Mouse (Mus musculus): ENCODE measurements around the gene Coq6. TPM values are rescaled to one million over a fixed set of nuclear protein-coding genes. Genes with fewer than 3 reads are reported as not detected.

The Coq6 gene
- polyA plus RNA-seq, 1 experiment from 2014 or later = 42.6 TPM

DNA sequence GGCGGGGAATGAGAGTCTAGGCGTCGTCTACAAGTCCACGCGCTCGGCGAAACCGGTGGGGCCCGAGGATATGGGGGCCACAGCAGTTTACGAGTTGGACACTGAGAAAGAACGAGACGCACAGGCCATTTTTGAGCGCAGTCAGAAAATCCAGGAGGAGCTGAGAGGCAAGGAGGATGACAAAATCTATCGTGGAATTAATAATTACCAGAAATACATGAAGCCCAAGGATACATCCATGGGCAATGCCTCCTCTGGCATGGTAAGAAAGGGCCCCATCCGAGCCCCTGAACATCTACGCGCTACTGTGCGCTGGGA, 56.1 kb downstream of the Coq6 start:
- no peak for DNase-seq (ENCODE audit: low spot score, missing footprints)
- Histone ChIP-seq H3K36me3 (ENCODE audit: control insufficient read depth, insufficient read depth, low read length) (no peaks in the 10 kb centered on the region; the same call in 1 of the 2 replicates), H3K9me3 (ENCODE audit: control insufficient read depth, low read length) (no peaks in the 10 kb centered on the region), H3K4me3 (ENCODE audit: low read depth, low read length) (peak overlapping the region; percentile 41), H3K9ac (ENCODE audit: low read length) (peak overlapping the region; percentile 74), H3K27me3 (ENCODE audit: control insufficient read depth, insufficient read depth, low read length) (no peaks in the 10 kb centered on the region), H3K4me1 (ENCODE audit: control insufficient read depth, insufficient read depth, low read length) (peaks cover 4% of the 10 kb centered on the region; the same call in 1 of the 2 replicates), H3K27ac (ENCODE audit: low read depth, low read length) (no peak overlapping the region), H3K4me2 (peak overlapping the region; percentile 77)
- no peak for ATAC-seq (ENCODE audit: low FRiP score)
- WGBS = 33% methylated on average over 18 of the region's 18 CpGs

Other genes with a start within 250 kb of the Coq6 start
- gene Dnal1, start 247.3 kb upstream of the Coq6 start, polyA plus RNA-seq (2014; fragmentation: Nextera tagmentation; extraction: Ambion mirVana) = 4.9 and 5.4 TPM in 2 replicates
- gene Pnma1, start 213.2 kb upstream of the Coq6 start, polyA plus RNA-seq (2014; fragmentation: Nextera tagmentation; extraction: Ambion mirVana) = 3.4 and 3.8 TPM in 2 replicates
- gene Elmsan1, start 142.8 kb upstream of the Coq6 start, polyA plus RNA-seq (2014; fragmentation: Nextera tagmentation; extraction: Ambion mirVana) = 3.4 and 3.9 TPM in 2 replicates
- 18.6 and 18.8 TPM in 2 replicates for gene Ptgr2, start 76.4 kb upstream of the Coq6 start, polyA plus RNA-seq (2014; fragmentation: Nextera tagmentation; extraction: Ambion mirVana)
- gene Zfp410, start 44.8 kb upstream of the Coq6 start, polyA plus RNA-seq (2014; fragmentation: Nextera tagmentation; extraction: Ambion mirVana) = 121 and 122 TPM in 2 replicates
- gene Fam161b, start 176 bp downstream of the Coq6 start, polyA plus RNA-seq (2014; fragmentation: Nextera tagmentation; extraction: Ambion mirVana) = 7.3 and 10.0 TPM in 2 replicates
- gene Entpd5, start 47.4 kb downstream of the Coq6 start, polyA plus RNA-seq (2014; fragmentation: Nextera tagmentation; extraction: Ambion mirVana) = 8.8 and 9.3 TPM in 2 replicates
- 0.70 and 0.81 TPM in 2 replicates for gene Bbof1, start 47.4 kb downstream of the Coq6 start, polyA plus RNA-seq (2014; fragmentation: Nextera tagmentation; extraction: Ambion mirVana)
- 28.0 and 30.8 TPM in 2 replicates for gene Rnf113a2, start 55.5 kb downstream of the Coq6 start, polyA plus RNA-seq (2014; fragmentation: Nextera tagmentation; extraction: Ambion mirVana)
- gene Aldh6a1, start 89.3 kb downstream of the Coq6 start, polyA plus RNA-seq (2014; fragmentation: Nextera tagmentation; extraction: Ambion mirVana) = 25.5 and 26.9 TPM in 2 replicates
- gene Lin52, start 89.8 kb downstream of the Coq6 start, polyA plus RNA-seq (2014; fragmentation: Nextera tagmentation; extraction: Ambion mirVana) = 42.2 and 45.7 TPM in 2 replicates
- 0.66 and 0.99 TPM in 2 replicates for gene Vsx2, start 208.1 kb downstream of the Coq6 start, polyA plus RNA-seq (2014; fragmentation: Nextera tagmentation; extraction: Ambion mirVana)

Data from midbrain, embryonic 11.5 days (tissue).